Mouse (Mus musculus): ENCODE measurements around the gene Wdr62.
"Not testable (repeated sequence)": the region's sequence is repeated elsewhere in the genome, so short reads cannot be mapped to it uniquely, and the experiment has no call there.

The Wdr62 gene

GRCm38 (mm10) chr7:30265531-30265930, 14.7 kb downstream of the Wdr62 start:
- in situ Hi-C loops (cut with MboI; ENCODE audit: low sequenced_read_pairs), result no loop called here

- in situ Hi-C loops (cut with MboI; ENCODE audit: low sequenced_read_pairs), result no loop called here
Observed at GRCm38 (mm10) chr7:30265041-30265440, 15.2 kb downstream of the Wdr62 start.

DNA sequence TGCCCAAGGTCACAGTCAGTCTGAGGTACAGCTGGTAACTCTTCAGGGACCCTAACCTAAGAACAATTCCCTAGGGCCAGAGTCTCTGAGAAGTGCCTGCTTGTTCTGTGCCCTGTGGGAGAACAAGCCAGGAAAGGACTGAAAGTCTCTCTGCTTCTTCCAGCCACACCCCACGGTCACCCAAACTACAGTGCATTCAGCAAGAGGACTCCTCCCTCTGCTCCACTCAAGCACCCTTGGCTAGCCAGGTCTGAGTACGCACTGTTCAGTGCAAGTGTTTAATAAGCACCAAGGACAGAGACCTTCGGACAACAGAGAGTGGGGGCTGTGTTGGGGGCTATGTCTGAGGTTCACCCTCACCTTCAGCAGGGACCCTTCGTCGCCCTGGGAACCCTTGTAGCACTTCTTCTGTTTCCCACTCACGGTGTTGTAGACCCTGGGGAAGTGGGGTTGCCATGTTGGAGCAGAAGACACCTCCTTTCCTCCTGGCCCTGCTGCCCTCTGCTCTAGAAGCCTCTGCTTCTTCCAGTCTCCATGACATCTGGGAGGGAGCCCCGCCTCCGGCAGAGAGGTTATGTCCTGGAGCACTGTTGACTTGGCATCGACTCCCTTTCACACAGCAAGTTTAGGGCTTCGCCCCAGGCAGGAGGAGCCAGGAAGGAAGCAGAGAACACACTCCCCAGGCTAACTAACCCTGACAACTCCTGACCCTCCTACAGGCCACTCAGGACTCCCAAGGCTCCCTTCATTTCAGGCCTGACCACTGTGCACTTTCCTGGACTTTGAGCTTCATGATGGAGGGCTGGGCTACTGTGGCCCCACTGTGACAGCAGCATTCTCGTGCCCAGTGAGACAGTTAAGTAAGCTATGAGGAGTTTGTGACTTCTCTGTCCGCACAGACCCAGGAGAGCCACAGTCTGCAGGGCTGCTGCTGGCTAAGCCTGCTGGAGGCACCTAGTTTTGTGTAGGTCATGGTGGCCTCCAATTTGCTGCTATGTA, 28.0 kb downstream of the Wdr62 start:
- in situ Hi-C loops (cut with MboI; ENCODE audit: low sequenced_read_pairs), result no loop called here

DNA sequence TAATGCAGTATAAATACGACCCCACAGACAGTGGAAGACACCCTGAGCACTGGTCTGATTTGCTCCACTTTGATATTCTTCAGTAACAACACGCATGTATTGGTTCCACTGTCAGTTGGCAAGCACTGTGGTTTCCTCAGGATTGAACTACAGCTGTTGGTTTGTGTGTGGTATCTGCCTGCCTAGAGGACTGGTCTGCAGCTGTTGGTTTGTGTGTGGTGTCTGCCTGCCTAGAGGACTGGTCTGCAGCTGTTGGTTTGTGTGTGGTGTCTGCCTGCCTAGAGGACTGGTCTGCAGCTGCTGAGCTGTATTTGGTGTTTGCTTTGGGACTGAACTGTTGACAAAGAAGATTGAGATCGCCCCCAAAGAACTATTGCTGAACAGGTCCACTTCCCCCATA, 42.8 kb downstream of the Wdr62 start:
- in situ Hi-C loops (cut with MboI; ENCODE audit: low sequenced_read_pairs), result not testable (repeated sequence)

- in situ Hi-C loops (cut with MboI; ENCODE audit: low sequenced_read_pairs), result no loop called here
Observed at GRCm38 (mm10) chr7:30235625-30236024, 44.6 kb downstream of the Wdr62 start, which contains the start of gene Ovol3. Gene Ovol3 (minus strand): TSS chr7:30235725.

- in situ Hi-C loops (cut with MboI; ENCODE audit: low sequenced_read_pairs), result no loop called here
Observed at GRCm38 (mm10) chr7:30235091-30235490, 45.1 kb downstream of the Wdr62 start.

GRCm38 (mm10) chr7:30234276-30234858, 45.9 kb downstream of the Wdr62 start:
- in situ Hi-C loops (cut with MboI; ENCODE audit: low sequenced_read_pairs), result no loop called here

GRCm38 (mm10) chr7:30233387-30233786, 46.8 kb downstream of the Wdr62 start:
- in situ Hi-C loops (cut with MboI; ENCODE audit: low sequenced_read_pairs), result no loop called here

GRCm38 (mm10) chr7:30232631-30233148, 47.5 kb downstream of the Wdr62 start:
- in situ Hi-C loops (cut with MboI; ENCODE audit: low sequenced_read_pairs), result no loop called here

DNA sequence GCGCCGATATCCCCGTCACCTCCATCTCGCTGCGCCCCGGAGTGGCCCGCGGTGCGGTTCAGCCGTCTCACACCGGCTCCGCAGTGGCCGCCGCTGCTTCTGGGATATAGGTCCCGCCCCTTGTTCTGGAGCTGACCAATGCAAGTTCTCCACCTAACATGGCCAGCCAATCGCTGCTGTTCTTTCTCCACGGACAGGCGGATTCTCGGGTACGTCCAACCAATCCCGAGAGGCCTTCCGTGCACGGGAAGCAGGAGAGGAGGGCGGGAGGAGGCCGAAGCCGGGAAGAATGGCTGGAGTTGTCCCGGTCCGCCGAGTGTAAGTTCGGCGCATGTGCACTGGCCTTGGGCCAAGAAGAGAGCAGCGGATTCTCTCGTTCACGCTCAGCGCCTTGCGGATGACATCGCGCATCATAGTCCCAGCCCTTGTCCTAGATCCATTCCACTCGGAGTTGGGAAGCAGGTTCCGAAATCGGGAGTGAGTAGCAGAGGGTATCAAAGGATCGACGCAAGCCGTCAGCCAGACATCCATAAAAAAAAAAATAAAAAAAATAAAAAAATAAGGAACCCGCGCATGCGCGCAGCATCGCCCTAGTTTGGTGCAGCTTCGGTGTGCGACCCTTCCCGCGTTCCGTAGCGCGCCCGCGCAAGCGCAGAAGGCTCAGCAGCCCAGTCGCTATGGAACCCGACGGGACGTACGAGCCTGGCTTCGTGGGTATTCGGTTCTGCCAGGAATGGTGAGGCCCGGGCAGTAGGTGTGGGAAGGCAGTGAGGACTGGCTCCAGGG, 48.4 kb downstream of the Wdr62 start, which contains the start of the genes Polr2i and Tbcb:
Gene Polr2i, plus strand, starts transcription at position 280 of the 786 bp plus-strand sequence.
Gene Tbcb, minus strand, starts transcription at position 604 of the 786 bp plus-strand sequence.
- in situ Hi-C loops (cut with MboI; ENCODE audit: low sequenced_read_pairs), result no loop called here

DNA sequence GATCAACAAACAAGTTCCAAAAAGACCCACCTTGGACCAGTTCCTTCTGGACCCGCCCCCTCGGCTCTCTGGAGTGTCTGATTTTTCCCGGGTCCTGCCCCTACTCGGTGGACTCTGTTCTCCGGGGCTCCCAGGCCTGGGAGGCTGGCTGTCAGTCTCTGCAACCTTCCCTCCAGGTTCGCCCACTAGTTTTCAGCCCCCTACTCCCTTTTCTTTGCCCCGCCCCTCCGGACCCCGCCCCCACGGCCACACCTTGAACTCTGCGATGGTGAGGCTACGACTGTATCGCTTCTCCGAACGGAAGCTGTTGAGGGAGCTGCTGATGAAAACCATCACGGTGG, 48.9 kb downstream of the Wdr62 start:
- in situ Hi-C loops (cut with MboI; ENCODE audit: low sequenced_read_pairs), result no loop called here

- in situ Hi-C loops (cut with MboI; ENCODE audit: low sequenced_read_pairs), result no loop called here
Observed at GRCm38 (mm10) chr7:30224206-30224605, 56.0 kb downstream of the Wdr62 start.

GRCm38 (mm10) chr7:30222205-30222604, 58.0 kb downstream of the Wdr62 start:
- in situ Hi-C loops (cut with MboI; ENCODE audit: low sequenced_read_pairs), result no loop called here

DNA sequence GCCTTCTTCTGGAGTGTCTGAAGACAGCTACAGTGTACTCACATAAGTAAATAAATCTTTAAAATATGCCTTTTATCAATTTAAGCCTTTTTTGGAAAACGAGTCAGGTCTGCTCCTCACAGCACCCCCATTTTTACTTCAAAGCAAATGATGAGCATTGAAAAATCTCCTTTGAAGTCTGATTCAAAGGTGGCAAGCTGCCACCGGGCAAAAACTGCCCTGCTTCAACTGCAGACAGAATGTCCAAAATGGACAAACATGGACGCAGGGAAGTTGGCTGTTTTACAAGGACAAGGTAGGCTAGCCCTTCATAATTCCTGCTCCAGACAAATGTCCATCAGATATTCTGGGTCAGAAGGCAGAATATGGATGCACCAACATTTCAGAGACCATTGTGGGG, 58.8 kb downstream of the Wdr62 start:
- in situ Hi-C loops (cut with MboI; ENCODE audit: low sequenced_read_pairs), result no loop called here

DNA sequence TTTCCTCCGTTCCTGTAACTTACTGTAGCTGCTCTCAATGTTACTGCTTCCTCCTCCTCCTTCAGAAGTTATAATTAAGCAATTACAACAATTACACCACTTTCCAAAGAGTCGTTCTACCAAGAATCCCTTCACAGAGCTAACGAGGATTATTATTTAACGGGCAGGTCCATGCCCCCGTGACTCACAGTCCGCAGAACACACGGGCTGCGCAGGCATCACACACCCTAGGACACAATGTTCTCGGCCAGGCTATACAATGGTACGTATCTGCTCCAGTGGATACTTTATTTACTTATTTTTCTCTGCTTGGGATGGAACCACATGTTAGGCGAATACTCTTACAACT, 60.2 kb downstream of the Wdr62 start:
- in situ Hi-C loops (cut with MboI; ENCODE audit: low sequenced_read_pairs), result no loop called here

DNA sequence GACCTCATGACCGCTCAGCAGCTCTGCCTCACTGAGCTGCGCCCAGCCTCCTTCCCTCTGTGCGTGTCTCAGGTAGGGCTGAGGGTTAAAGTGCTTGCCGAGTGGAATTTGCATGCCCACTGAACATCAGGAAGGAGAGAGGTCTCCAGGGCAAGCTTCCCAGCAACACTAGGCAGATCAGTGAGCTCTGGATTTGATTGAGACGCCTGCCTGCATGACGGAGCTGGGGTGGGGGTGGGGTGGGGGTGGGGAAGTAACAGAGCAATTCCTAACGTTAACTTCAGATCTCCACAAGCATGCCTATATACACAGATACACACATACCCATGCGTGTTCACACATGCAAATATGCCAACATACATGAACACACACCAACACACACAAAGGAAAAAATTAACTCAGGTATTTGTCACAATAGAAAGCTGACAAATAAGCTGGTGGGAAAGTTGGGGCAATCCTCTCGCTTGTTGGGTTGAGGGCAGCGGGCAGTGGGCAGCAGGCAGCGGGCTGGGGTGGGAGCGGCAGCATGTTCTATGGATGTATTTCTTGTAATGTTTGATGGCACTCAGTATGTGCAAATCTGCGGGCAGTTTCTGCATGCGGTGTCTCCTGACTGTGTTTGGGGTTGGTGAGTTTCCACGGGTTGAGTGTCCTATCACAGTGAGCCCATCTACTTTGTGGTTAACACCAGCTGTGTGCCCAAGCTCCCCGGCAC, 60.8 kb downstream of the Wdr62 start:
- in situ Hi-C loops (cut with MboI; ENCODE audit: low sequenced_read_pairs), result no loop called here

DNA sequence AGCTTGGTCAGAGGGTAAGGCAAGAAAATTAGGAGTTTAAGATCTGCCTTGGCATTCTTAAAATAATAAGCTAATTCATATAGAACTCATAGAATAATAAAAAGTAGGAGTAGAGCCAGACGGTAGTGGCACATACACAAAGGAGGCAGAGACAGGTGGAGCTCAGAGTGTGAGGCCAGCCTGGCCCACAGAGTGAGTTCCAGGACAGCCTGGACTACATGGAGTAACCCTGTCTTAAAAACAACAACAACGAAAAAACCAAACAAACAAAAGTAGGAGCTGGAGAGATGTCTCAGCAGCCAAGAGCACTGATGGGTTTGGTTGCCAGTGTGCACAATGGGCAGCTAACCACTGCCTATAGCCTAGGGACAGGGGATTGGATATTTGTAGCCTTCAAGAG, 62.9 kb downstream of the Wdr62 start:
- in situ Hi-C loops (cut with MboI; ENCODE audit: low sequenced_read_pairs), result no loop called here

DNA sequence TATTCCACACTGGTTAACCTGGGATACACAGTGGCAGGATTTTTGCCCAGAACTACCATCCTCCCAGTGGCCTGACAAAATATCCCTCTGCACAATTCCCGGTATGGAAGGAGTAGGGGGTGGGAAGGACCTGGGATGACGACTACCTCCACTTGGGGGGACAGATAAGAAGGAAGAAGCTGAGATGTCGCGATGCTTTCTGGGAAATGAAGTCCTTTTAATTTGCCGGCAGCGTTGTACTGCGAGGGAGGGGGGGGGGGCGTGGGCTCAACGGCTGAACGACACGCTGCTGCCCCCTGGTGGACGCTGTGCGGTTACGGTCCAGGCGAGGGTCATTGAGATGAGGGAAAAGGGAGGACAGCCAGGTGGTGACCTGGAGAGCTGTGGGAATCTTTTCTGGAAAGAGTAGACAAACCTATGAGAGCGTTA, 63.5 kb downstream of the Wdr62 start:
- in situ Hi-C loops (cut with MboI; ENCODE audit: low sequenced_read_pairs), result no loop called here

DNA sequence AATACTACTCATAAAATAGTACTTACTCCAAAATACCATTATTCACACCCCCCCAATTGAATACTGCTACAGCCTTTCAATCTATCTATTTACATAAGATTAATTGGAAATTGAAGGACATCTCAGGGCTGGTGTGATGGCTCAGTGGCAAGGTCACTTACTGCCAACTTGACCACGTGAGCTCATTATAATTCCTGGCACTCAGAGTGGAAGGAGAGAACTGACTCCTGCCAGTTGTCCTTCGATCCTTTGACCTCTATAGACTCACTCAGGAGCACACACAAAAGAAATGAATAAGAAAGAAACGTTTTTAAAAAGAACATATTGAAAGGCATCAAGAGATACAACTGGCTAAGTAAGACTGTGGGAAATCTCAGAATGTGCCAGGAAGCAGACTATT, 64.3 kb downstream of the Wdr62 start:
- in situ Hi-C loops (cut with MboI; ENCODE audit: low sequenced_read_pairs), result no loop called here

DNA sequence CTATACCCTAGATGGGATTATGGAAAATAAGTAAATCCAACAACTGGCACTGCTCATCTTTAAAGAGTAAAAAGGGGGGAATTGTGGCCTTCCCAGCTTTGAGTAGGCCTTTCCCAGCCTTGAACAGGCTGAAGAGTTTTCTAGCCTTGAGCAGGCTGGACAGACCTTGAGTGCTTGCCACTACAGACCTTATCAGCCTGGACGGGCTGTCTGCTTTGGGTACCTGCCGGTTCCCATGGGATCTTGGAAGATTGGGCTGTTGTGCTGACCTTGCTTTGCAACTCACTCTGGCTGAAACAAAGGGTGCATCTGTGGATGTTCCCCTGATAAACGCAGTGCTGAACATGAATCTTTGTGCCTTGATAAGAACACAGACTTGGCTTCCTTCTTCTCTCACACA, 66.3 kb downstream of the Wdr62 start:
- in situ Hi-C loops (cut with MboI; ENCODE audit: low sequenced_read_pairs), result no loop called here

Measured in CH12F3 (cell line).